Mouse (Mus musculus) T-cell, adult 66 days (primary cell): ENCODE results near the gene Atg4b. TPM values are rescaled to one million over a fixed set of nuclear protein-coding genes. Genes with fewer than 3 reads are reported as not detected.

Experiments used
- total RNA-seq, 2 experiments: library from RNA; stranded (reverse); gene quantifications; 3 replicates in 1 of 2; 4 replicates in 1 of 2; pipeline ENCODE4 v1.2.4; 2023

The Atg4b gene
- total RNA-seq, result 10 to 100 TPM; 90.3 to 91.4 TPM

DNA sequence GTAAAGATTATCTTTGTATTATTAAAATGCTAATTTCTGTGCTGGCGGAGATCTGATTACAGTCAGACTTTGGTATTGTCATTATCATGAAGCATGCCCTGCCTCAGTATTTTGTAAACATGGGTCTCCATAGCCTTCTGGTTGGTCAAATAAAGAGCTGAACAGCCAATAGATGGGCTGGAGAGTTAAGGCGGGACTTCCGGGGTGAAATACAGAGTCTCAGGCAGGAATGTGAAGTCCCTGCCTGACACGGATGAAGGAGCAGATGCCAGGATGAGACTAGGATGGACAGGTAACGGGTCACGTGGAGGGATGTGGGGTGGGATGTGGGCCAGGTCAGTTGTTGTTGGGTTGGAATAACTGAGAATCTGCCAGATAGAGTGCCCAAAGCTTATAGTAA, at the start of gene Atg4b:
Gene Atg4b (plus strand): TSS at position 211 of the 400 bp plus-strand sequence.

DNA sequence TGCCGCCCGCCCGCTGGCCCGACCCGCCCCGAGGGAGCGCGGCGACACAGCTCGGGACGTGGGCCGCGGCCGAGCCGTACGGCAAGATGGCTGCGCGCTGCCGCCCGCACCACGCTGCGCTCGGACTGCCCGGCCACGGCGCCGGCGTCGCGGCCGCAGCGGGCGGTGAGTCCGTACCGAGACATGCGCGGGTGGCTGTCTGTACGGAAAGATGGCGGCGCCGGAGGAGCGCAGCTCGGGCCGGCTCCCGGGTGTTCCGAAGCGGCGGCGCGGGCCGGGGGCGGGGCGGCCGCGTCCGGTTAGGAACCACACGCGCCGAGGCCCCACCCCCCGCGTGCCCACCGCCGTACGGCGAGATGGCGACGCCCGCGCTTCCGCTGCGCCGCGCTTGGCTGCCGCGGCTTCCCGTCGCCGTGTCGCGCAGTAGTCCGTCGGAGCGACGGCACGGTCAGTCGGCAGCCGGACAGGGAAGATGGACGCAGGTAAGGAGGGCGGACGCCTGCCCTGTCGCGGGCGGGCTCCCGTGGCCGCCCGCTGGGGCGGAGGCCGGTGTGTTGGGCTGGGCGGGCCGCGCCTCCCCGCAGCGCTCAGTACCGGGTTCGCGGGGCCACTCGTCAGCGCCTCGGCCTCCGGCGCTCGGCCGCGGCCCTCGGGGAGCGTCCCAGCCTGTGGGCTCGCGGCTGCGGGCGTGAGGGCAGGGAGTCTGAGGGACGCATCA, 3.4 kb downstream of the Atg4b start, which contains the start of gene Thap4:
Gene Thap4 (minus strand): TSS at position 292 of the 718 bp plus-strand sequence.

DNA sequence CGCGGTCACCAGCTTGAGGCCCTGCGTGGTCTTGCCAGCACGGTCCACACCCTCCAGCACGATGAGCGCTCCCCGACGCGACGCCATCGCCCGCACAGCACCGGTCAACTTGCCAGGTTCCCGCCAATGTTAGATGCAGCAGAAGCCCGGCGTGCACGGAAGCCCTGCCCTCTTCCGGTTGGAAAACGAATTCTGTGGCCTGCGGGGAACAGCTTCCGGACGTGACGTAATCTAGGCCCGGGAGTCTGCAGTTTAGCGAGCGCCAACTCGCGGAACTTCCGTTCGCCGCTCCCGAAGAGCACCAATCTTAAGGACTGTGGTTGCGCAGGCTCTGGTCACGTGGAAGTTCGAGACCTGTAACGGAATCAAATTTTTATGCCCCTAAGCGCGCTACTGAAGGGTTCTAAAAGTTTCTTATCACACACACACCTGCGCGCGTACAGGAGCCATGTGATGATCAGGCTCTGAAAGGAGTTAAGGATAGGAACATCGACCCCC, 50.5 kb downstream of the Atg4b start, which contains the start of gene Dtymk:
Gene Dtymk (minus strand): TSS at position 194 of the 498 bp plus-strand sequence.

DNA sequence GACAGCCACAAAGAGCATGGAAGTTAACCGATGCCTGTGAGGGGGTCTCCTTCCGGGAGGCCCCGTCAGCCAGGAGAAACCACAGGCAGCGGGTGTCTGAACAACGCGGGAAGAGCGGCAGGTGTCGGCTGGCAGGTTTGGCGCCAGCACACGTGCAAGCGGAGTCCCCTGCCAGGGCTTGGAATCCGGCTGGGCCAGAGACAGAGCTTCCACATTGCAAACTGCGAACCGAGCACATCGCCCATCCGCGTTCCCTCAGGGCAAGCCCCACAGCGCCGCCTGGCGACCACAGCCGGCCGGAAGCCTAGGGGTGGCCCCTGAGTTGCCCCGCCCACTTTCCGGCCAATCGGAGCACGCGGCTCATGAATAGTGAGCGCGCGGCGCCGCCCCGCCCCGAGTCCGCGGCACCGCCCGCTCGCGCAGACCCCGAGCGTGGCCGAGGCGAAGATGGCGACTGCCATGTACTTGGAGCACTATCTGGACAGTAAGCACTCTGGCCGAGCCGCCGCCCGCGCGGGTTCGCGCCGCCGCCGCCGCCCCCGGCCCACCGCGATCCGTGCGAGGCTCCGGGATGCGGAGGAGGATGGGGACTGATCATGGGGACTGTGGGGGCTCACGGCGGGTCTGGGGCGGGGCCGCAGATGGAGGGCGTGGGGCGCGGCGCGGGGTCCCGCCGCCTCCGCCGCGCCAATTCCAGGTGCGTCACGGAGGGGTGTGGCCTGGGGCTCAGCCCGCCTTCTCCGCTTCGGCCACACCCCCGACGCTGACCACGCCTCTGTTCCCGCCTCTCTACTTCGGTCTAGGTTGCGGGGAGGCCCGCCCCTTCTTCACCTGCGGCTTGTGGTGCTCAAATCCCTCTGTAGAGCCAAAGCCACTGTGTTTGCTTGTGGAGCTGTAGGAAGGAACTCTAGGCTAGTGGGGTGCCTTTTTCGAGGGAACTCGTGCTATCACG, 52.5 kb downstream of the Atg4b start, which contains the start of gene Ing5:
Gene Ing5 (plus strand): TSS at position 410 of the 952 bp plus-strand sequence.

DNA sequence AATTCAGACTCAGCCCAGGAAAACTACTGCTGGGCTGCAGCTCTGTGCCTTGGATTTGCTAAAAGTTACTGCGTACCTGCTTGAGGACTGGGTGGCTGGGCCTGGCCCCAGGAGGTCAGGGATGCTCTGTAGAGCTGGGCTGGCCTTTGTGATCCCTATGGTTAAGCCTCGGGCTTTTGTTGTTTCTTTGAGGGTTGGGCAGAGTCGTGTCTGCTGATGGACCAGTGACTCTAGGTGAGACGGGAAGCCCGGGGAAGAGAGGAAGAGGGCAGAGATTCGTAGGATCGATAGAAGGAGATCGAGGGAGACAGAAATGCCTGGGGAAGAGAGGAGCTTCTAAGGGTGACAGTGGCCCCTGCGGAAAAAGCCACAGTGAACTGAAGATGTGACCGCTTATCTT, 73.3 kb downstream of the Atg4b start, which contains the start of gene D2hgdh:
Gene D2hgdh (plus strand): TSS at position 301 of the 400 bp plus-strand sequence.

Other genes starting within 250 kb of the Atg4b start
- 1 to 10 TPM; 5.8 to 6.9 TPM for gene Farp2, start 239.4 kb upstream of the Atg4b start, total RNA-seq
- gene Stk25, start 92.8 kb upstream of the Atg4b start, total RNA-seq, result 100 to 1,000 TPM; 116 to 127 TPM
- gene Bok, start 65.8 kb upstream of the Atg4b start, total RNA-seq, result not detected
- 10 to 100 TPM; 22.0 to 24.1 TPM for gene Thap4, start 3.4 kb downstream of the Atg4b start, total RNA-seq
- gene Dtymk, start 50.4 kb downstream of the Atg4b start, total RNA-seq, result 10 to 100 TPM; 79.2 to 82.2 TPM
- gene Ing5, start 52.5 kb downstream of the Atg4b start, total RNA-seq, result 10 to 100 TPM; 31.4 to 37.4 TPM
- gene D2hgdh, start 73.4 kb downstream of the Atg4b start, total RNA-seq, result 10 to 100 TPM; 35.9 to 39.5 TPM
- 1 to 10 TPM in 1 of 2 experiments, under 1 TPM in 1; 0.87 to 3.2 TPM for gene Gal3st2, start 109.8 kb downstream of the Atg4b start, total RNA-seq
- 1 to 10 TPM in 1 of 2 experiments, under 1 TPM in 1; 0.89 to 1.3 TPM for gene Gal3st2b, start 166.8 kb downstream of the Atg4b start, total RNA-seq
- under 1 TPM; 0.15 TPM for gene Gal3st2c, start 239.0 kb downstream of the Atg4b start, total RNA-seq